Mouse (Mus musculus): ENCODE results near the gene Flot1. TPM values are rescaled to one million over a fixed set of nuclear protein-coding genes. Genes with fewer than 3 reads are reported as not detected.

The Flot1 gene
- total RNA-seq, 2 experiments from 2014 or later, result 124 to 132 TPM

DNA sequence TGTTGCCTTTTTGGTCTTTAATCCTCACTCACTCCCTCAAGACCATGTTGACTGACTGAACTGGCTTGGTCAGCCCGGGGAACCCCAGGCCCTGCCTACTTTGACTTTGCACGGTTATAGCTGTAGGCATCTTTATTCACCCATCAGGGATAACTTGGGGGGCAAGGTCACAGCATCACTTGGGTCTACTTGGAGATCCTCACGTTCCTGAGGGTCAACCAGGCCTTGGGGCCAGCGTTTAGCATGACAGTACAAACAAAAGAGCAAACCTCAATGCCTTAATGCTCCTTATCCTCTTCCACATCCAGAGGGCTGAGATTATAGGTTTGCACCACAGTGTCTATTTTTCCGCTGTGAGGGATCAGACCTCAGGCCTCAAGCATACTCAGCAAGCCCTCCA lies 10.7 kb upstream of the Flot1 start:
- DNase-seq, result no peak

DNA sequence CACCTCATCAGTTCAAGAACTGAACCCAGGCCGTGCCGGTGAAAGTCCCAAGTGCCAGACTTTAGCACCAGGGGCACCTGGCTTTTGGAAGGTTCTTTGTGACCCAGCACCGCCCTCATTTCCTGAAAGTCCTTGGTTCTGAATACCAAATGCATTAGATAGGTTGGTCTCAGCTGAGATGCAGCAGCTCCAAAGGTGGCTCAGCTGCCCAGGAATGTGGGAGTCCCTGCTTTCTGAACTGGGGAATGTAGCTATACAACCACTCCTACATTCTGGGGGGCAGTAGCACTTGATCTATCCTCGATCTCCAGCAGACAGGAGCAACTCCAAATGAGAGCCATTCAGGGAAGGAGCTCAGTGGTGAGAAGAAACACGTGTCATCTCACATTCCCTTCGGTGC lies 10.3 kb upstream of the Flot1 start:
- no peak for DNase-seq

DNA sequence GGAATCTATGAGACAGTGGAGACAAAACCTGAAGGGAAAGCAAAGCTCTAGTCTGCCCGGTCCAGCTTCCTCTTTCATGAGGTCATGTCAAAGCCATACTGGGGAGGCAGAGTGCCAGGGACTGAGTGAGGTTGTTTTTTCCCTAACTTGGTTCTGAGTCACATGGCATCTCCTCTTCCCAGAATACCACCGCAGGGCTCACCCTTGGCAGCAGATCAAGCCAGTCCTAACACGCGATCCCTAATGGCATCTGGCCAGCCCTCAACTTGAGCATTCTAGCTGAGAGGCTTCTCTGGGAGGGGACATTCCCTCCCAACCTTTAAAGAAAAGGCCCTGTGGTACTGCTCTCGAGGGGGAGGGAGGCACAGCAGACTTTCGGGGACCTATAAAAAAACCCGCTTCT lies 9.8 kb upstream of the Flot1 start:
- DNase-seq, result peak; percentile 36 to 44

DNA sequence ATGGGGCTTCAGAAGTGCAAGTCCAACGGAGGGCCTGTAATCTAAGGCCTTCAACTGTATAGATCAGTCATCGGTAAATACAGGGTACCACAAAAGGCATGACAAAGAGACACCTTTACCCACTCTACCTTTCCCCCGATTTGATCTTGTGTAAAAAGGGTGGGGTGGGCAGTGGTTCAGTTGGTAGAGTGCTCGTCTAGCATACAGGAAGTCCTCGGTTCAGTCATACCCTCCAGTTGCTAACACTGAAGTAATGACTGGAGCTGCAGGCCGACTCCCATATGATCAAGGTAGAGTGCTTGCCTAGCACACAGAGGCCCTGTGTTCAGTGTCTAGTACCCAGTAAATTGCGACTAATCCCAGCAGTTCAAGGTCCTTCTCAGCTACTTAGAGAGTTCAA lies 9.4 kb upstream of the Flot1 start:
- no peak for DNase-seq

DNA sequence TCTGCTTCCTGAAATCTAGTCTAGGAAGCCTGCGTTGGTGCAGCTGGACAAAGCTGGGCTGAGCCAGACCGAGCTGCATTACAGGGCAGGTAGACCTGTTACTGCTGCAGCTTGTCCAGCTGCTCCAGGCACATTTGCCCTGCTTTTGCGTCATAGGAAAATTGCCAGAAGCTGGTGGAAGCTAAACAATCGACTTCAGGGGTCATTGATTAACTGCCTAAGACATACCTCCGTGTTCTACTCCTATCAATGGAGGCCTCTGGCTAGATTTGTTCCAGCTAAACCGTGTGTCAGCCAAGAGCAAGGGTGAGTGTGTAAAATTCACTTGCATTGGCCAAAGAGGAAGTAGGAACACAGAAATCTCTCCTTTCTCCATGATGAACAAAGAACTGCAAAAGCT lies 8.4 kb upstream of the Flot1 start:
- no peak for DNase-seq

DNA sequence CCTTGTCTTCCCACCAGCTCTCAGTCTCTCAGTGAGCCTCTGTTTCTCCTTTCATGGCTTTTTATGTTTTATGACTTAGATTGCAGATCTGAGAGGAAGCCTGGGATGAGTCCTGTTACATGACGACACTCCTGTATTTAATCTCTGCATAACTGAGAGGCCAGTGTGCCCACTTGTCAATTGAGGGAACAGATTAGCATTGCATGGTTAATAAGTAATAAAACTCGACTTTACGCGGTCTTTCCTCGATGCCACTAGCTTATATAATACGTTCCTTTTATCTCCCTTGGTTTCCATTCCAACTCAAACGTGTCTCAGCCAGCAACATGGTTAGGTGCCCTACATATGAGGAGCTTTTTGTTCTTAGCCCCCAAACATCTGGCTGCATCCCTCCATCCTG lies 7.2 kb upstream of the Flot1 start:
- no peak for DNase-seq

DNA sequence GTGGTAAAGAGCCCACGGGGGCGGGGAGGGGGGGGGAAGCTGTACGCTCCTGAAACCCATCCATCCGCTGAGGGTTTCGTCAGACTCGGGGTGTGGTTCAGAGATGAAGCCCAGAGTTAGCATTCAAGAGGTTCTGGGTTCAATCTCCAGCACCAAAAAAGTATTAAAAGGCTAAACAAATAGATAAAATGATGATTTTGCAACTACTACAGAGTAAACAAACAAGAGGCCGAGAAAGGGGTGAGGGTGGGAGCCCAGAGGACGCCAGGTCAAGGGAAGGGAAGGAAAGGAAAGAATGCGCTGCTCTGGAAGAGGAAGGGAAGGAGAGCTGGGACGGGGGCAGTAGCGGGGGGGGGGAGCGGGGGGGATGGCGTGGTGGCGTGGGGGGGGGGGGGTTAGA lies 6.3 kb upstream of the Flot1 start:
- no peak for DNase-seq

DNA sequence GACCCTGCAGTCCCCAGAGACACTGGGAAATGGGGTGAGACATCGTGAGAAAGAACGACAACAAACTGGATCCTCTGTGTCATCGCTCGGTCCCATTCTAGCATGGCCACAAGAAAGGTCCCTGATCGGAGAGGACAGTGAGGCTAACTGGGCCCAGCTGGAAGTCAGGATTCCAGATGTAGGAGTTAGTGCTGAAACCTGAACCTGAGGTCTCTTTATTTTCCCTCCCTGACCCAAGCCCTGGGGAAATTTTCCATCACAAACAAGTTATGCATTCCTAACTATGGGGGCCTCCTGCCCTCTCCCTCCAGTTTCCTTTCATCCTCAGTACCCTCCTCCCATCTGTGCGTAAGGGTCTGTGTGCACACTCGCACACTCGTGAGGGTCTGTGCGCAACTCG lies 5.8 kb upstream of the Flot1 start:
- DNase-seq, result no peak

DNA sequence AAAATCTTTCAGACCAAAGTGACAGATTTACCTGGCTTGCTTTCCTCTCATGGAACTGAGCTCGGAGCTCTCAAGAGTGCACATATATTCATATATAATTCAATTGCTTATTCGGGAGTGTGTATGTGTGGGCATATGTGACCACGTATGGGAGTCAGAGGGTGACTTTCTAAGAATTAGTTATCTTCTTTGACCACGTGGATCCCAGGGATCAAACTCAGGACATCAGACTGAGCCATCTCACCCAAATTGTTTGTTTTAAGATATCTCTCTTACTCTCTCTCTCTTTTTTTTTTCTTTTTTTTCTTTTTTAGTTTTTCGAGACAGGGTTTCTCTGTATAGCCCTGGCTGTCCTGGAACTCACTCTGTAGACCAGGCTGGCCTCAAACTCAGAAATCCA lies 2.9 kb upstream of the Flot1 start:
- no peak for DNase-seq

DNA sequence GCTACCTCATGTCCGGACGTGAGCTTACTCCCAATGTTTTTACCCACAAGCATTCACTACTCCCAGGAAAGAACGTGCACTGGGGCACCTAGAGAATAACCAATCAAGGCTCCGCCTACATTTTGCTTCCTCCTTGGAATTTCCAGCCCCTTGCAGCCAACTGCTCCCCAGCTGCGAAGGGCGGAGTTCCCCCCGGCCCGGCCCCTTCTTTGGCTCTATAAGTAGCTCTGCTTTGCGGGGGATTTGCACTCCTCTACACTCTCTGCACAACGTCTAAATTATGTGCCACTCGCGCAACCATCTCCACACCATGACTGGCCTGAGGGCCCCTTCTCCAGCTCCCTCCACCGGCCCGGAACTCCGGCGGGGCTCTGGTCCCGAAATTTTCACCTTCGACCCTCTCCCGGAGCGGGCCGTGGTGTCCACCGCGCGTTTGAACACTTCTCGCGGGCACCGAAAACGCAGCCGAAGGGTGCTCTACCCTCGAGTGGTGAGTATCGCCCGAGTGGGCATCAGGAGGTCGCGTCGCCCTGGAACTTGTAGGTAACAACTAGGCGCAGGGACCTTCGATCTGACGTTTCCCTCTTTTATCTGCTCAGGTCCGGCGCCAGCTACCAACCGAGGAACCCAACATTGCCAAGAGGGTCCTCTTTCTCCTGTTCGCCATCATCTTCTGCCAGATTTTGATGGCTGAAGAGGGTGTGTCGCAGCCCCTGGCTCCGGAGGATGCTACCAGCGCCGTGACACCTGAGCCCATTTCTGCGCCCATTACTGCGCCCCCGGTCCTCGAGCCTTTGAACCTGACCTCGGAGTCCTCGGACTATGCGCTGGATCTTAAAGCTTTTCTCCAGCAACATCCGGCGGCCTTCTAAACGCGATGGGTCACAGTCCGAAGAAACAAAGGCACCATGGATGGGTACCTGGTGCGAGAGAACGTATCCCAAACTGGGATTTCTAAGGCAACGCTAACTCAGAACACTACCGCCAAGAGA lies 1.3 kb upstream of the Flot1 start, which contains the start of gene Ier3:
Gene Ier3, plus strand, starts transcription at position 246 of the 992 bp plus-strand sequence.
- peak in 1 of 2 experiments; percentile 52 for DNase-seq

DNA sequence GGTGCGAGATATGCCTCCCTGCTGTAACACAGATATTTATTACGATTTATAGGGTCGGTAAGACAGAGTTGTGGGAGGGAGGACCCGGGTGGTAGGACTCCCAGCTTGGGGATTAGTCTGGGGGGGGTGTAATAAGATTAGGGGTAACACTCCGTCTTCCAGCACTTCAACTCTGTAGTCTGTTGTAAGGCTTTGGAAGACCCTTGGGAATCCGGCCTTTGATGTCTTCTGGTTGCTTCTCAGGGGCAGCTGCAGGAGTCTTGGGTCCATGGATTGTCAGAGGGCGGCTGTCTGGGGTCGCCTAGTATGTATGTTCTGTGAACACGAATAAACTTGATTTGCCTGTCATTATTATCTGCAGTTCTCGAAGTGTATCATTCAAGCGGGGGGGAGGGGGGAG lies 466 bp upstream of the Flot1 start:
- no peak for DNase-seq

DNA sequence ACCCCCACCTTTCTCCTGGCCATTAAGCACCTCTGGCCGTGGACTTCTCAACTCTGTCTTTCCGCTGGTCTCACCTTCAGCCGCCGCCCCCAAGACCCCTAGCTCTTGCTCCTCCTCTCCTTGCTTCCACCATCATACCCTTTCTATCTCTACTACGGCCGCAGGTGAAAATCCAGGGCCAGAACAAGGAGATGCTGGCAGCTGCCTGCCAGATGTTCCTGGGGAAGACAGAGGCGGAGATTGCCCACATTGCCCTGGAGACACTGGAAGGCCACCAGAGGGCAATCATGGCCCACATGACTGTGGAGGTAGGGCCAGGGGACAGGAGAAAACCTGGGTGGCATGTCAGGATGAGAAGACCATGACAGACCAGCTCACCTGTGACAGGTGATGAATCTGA lies 1.4 kb downstream of the Flot1 start:
- no peak for DNase-seq

DNA sequence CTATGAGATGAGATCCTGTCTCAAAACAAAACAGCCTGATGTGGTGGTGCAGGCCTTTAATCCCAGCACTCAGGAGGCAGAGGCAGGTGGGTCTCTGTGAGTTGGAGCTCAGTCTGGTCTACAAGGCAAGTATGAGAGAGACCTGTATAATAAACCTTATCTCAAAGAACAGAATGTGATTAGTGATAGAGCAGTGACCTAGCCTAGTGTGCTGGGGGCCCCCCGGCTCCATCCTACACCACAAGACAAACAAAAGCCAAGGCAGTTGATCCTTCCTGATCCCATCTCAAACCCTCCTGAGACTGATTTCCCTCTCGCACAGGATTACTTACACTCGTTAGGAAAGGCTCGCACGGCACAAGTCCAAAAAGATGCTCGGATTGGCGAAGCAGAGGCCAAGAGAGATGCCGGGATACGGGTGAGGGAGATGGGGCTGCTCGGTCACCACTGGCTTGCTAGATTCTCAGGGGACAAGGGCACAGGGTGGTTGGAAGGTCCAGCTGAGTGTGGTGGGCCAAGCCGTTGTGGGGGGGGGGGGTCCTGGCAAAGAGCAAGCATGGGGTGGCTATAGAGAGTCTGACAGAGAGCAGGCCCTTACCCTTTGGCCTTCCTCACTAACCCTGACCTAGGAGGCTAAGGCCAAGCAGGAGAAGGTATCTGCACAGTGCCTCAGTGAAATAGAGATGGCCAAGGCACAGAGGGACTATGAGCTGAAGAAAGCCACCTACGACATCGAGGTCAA lies 2.2 kb downstream of the Flot1 start:
- DNase-seq, result no peak

DNA sequence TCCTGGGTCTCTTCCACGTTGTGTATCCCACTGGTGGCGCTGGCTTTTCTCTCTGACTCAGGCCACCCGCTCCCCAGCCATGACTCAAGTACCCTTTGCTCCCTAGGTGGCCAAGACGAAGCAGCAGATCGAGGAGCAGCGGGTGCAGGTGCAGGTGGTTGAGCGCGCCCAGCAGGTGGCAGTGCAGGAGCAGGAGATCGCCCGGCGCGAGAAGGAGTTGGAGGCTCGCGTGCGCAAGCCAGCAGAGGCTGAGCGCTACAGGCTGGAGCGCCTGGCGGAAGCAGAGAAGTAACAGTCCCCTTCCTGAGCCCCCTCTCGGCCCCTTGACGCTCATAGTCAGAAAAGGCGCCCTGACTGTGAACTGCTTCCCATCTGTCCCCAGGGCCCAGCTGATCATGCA lies 6.7 kb downstream of the Flot1 start:
- DNase-seq, result peak; percentile 76 to 80

DNA sequence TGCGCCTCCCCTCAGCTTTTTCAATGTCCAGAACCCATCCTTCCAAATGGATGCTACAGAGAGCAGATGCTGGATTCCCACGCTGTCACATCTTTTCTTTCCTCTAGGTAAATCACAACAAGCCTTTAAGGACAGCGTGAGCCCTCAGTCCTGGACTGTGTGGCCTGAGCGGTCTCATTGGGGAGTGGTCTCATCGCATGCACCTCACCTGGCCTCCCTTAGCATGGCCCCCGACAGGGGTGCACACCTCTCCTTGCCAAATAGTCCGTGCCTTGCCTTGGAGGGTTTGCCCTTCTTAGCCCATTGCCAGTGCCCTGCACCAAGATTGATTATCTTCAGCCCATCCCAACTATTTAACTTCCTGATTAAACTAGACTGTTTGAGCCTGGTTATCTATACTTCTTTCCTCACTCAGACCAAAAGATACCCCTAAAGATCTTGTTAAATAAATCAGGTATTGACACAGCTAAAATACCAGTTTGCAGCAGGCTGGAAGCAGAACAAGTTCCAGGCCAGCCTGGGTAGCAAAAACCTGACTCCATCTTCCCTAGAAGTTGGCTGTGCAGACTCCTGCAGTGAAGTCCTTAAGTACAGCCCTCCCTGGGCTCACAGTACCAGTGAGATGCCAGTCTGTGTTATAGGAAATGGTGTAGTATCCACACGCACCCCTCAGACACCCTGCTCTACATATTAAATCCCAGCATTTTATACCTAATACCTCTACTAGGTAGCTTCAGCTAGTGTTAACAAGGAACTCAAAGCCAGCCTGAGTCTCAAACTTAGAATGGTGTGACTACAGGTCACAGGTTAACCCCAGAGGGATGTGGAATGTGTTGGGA lies 9.6 kb downstream of the Flot1 start:
- DNase-seq, result no peak

DNA sequence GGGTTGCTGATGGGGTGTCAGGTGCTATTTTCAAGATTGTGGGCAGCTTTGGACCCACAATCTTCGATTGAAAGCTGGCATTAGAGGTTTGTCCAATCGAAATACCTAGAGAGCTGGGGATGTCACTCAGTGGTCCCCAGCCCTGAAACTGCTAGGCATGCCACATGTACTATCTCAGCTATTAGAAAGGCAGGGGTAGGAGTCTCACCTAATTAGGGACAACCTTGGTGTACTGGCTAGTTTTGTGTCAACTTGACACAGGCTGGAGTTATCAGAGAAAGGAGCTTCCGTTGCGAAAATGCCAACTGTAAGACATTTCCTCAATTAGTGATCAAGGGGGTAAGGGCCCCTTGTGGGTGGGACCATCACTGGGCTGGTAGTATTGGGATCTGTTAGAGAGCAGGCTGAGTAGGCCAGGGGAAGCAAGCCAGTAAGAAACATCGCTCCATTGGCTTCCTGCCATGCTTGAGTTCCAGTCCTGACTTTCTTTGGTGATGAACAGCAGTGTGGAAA lies 10.3 kb downstream of the Flot1 start:
- DNase-seq, result no peak

DNA sequence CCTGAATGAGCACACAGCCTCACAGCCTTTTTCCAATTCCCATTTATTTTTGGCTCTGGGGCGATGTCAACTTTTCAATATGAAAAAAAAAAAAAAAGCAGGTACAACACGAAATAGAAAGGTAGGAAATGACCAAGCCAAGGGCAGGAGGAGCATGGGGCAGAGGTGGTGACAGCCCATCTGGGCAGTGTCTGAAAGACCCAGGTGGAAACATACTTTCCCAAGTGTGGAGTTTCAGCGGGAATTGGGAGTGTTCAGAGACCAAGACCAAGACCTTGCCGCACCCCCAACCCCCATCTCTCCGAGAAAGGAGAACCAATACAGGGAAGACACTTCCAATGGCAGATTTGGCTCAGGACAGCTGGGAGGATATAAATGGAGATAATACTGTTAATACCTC lies 10.9 kb downstream of the Flot1 start:
- no peak for DNase-seq

DNA sequence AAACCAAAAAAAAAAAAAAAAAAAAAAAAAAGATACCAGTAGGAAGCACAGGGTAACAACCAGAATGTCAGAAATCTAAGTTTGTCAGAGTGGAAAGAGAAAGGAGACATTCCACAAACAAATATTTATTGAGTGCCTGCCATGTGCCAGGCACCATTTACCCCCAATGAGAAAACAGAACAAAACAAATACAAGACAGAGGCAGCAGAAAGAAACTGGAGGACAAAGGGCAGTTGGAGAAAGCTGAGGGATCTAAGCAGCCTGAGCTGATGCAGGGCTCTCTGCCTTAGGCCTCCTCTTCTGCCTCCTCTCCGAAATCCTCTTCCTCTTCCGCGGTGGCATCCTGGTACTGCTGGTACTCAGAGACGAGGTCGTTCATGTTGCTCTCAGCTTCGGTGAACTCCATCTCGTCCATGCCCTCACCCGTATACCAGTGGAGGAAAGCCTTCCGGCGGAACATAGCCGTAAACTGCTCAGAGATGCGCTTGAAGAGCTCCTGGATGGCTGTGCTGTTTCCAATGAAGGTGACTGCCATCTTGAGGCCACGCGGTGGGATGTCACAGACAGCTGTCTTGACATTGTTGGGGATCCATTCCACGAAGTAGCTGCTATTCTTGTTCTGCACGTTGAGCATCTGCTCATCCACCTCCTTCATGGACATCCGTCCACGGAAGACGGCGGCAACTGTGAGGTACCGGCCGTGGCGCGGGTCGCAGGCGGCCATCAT lies 11.8 kb downstream of the Flot1 start:
- DNase-seq, result peak in 1 of 2 experiments; percentile 29

DNA sequence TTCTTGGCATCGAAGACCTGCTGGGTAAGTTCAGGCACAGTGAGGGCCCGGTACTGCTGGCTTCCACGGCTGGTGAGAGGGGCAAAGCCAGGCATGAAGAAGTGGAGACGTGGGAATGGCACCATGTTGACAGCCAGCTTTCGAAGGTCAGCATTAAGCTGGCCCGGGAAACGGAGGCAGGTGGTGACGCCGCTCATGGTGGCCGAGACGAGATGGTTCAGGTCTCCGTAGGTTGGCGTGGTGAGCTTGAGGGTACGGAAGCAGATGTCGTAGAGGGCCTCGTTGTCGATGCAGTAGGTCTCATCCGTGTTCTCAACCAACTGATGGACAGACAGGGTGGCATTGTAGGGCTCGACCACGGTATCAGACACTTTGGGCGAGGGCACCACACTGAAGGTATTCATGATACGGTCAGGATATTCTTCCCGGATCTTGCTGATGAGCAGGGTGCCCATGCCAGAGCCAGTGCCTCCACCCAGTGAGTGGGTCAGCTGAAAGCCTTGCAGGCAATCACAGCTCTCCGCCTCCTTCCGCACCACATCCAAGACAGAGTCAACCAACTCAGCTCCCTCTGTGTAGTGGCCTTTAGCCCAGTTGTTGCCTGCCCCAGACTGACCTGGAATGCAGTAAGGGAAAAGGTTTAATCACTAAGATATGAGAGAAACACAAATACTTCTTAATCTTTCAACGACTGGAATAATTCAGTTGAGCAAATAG lies 12.6 kb downstream of the Flot1 start:
- no peak for DNase-seq

DNA sequence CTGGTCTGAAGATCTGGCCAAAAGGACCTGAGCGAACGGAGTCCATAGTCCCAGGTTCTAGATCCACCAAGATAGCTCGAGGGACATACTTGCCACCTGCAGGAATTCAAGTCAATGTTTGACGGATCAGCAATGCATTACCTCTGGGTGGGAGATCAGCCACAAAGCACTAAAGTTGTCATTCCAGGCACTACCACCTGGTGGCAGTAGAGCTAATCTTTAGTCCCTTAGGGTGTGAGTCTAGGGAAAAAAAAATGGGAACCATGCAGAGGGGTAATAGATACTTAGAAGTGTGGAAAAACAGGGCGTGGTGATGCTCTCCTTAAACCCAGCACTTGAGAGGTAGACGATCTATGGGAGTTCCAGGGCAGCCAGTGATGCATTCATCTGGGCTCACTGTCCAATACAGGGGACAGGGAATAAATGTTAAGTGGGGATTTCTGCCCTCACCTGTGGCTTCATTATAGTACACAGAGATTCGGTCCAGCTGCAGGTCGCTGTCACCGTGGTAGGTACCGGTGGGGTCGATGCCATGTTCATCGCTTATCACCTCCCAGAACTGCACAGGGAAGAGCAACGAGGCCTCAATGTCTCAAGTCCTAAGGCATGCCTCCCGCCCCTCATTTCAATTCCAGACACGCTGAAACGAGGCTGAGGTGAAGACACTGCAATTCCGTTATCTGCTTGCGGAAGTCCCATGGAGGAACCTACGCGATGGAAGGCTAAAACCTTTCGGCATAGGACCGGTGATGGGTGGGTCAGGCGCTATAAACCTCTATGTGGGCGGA lies 13.3 kb downstream of the Flot1 start:
- DNase-seq, result peak; percentile 76 to 82
